In genomic region chr12:84404541-84404940, GRCm38 (mm10) we compare ENCODE assay signal across 18 mouse cellular contexts. TPM values are rescaled to one million over a fixed set of nuclear protein-coding genes. Genes with fewer than 3 reads are reported as not detected.
DNase-seq lines count a peak whose midpoint lies in the region; ATAC-seq lines count a peak whose summit lies in the region.
"Had no signal": no experiment of that assay in that cellular context is flagged by ENCODE, and none has a peak within 500 bp of the region (broad histone marks: within the 10 kb centered on the region; RNA-seq: fewer than 3 reads in every experiment).

No protein-coding gene starts in this region.

- no peak for ATAC-seq in cerebellum, adult (ENCODE audit: insufficient number of reproducible peaks, low FRiP score, low TSS enrichment)
- ATAC-seq: midbrain, embryonic 15.5 days; Patski had no signal

- peak; percentile 2 for DNase-seq in adrenal gland, postnatal 10 days
- no peak for DNase-seq in adrenal gland, postnatal 14 days
- peak; percentile 22 for DNase-seq in layer of hippocampus, adult 9-11 months
- DNase-seq in layer of hippocampus, adult 9-10 months (ENCODE audit: low spot score): no peak
- peak; percentile 95 for DNase-seq in retina, postnatal 1 day
- no peak for DNase-seq in left cerebral cortex, postnatal 36 days (ENCODE audit: low spot score in 2 of 2)
- DNase-seq: adrenal gland, postnatal 25 days; cerebellum, adult 8-10 months; cerebellum, postnatal 25 days; gastrocnemius, postnatal 10 days; heart, postnatal 14 days; kidney, adult 11 months; kidney, postnatal 36 days; layer of hippocampus, postnatal 36 days; thymus, postnatal 14 days had no signal

- intact Hi-C loops in left cerebral cortex, postnatal 36 days (cut with DNase I): no loop called here

RNA-seq across cellular contexts. Expression of gene Entpd5, which starts 4.3 kb away (rescaled TPM):
- 10 to 100 TPM; 66.3 to 74.5 TPM for total RNA-seq in adrenal gland, postnatal 10 days (2021)
- total RNA-seq in adrenal gland, postnatal 14 days (2021): 81.4 and 86.0 TPM in 2 replicates
- total RNA-seq in left cerebral cortex, postnatal 36 days (2021): 10 to 100 TPM; 24.0 to 25.4 TPM

RNA-seq across cellular contexts. Expression of gene Bbof1, which starts 4.3 kb away (rescaled TPM):
- 1 to 10 TPM; 5.7 to 8.4 TPM for total RNA-seq in adrenal gland, postnatal 10 days (2021)
- total RNA-seq in adrenal gland, postnatal 14 days (2021): 3.9 and 7.2 TPM in 2 replicates
- total RNA-seq in left cerebral cortex, postnatal 36 days (2021): 1 to 10 TPM; 4.6 to 9.0 TPM

RNA-seq across cellular contexts. Expression of gene Rnf113a2, which starts 12.5 kb away (rescaled TPM):
- total RNA-seq in adrenal gland, postnatal 10 days (2021): 10 to 100 TPM; 13.9 to 14.7 TPM
- total RNA-seq in adrenal gland, postnatal 14 days (2021): 17.1 and 20.8 TPM in 2 replicates
- total RNA-seq in left cerebral cortex, postnatal 36 days (2021): 10 to 100 TPM; 11.4 to 13.3 TPM

RNA-seq across cellular contexts. Expression of gene Fam161b, which starts 42.9 kb away (rescaled TPM):
- 1 to 10 TPM; 1.7 to 4.3 TPM for total RNA-seq in adrenal gland, postnatal 10 days (2021)
- 2.0 and 3.0 TPM in 2 replicates for total RNA-seq in adrenal gland, postnatal 14 days (2021)
- 10 to 100 TPM; 11.7 to 13.2 TPM for total RNA-seq in left cerebral cortex, postnatal 36 days (2021)

RNA-seq across cellular contexts. Expression of gene Coq6, which starts 43.1 kb away (rescaled TPM):
- 100 to 1,000 TPM; 100 to 114 TPM for total RNA-seq in adrenal gland, postnatal 10 days (2021)
- 95.0 and 97.5 TPM in 2 replicates for total RNA-seq in adrenal gland, postnatal 14 days (2021)
- 10 to 100 TPM; 25.1 to 29.4 TPM for total RNA-seq in left cerebral cortex, postnatal 36 days (2021)

Comparison
In these comparisons a context has a peak if more than half of its experiments do, and no peak if none do; other contexts are left out.
1. DNase-seq: peak in adrenal gland, postnatal 10 days (single experiment), layer of hippocampus, adult 9-11 months (single experiment) and retina, postnatal 1 day (single experiment); none in adrenal gland, postnatal 14 days (single experiment), layer of hippocampus, adult 9-10 months (single experiment) and left cerebral cortex, postnatal 36 days (0 of 2).